Mouse (Mus musculus) stomach, postnatal 0 days (tissue): ENCODE data around the gene Psap.

Experiments
- CTCF ChIP-seq: IDR thresholded peaks from 2 replicates; pipeline ENCODE4 v1.5.1; 2016; ENCODE audit warnings: antibody characterized with exemption, low read depth, mild to moderate bottlenecking, moderate library complexity
- EP300 ChIP-seq: optimal IDR thresholded peaks from 2 replicates; pipeline ENCODE3; 2016; ENCODE audit warnings: antibody characterized with exemption

DNA sequence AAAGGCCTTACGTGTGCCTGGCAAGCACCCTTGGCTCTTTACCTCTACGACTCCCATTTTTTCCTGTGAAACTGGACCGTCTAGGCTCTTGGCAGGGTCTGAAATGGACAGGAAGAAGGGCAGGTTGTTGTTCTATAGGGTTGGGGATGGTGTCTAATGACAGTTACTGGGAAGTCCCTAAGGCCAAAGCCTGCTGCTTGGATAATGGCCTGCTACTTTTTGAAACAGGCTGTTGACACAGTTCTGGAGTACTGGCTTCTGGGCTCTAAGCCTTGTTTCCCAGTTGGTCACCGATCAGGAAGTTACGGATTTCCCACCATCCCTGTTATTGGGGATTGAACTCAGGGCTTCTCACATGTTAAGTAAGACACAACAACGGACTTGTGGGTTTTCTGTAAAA is 2.9 kb downstream of the Psap start:
- no peak for TF ChIP-seq CTCF
- TF ChIP-seq EP300, result no peak
